Mouse (Mus musculus) fibroblast of lung, adult 2 months (primary cell): Measurements from ENCODE around the gene Arhgef2.
"Not testable (repeated sequence)": the region's sequence is repeated elsewhere in the genome, so short reads cannot be mapped to it uniquely, and the experiment has no call there.

Experiments
- DNase-seq: peaks from one replicate; pipeline ENCODE4 v3.0.0-alpha.2; 2011; ENCODE audit warnings: low read depth

Gene Arhgef2

GRCm38 (mm10) chr3:88591044-88591443 lies 14.7 kb upstream of the Arhgef2 start:
- no peak for DNase-seq

GRCm38 (mm10) chr3:88591950-88592731 lies 13.6 kb upstream of the Arhgef2 start:
- DNase-seq, result no peak

- no peak for DNase-seq
Measured at GRCm38 (mm10) chr3:88592942-88593576, 12.7 kb upstream of the Arhgef2 start.

- no peak for DNase-seq
Measured at GRCm38 (mm10) chr3:88593893-88594580, 11.7 kb upstream of the Arhgef2 start.

GRCm38 (mm10) chr3:88596547-88596946 lies 9.2 kb upstream of the Arhgef2 start:
- not testable (repeated sequence) for DNase-seq

- DNase-seq, result no peak
Measured at GRCm38 (mm10) chr3:88602466-88602865, 3.3 kb upstream of the Arhgef2 start.

GRCm38 (mm10) chr3:88603714-88604161 lies 2.0 kb upstream of the Arhgef2 start:
- no peak for DNase-seq

- DNase-seq, result no peak
Measured at GRCm38 (mm10) chr3:88604863-88605262, 903 bp upstream of the Arhgef2 start.

- no peak for DNase-seq
Measured at GRCm38 (mm10) chr3:88607065-88607757, 1.4 kb downstream of the Arhgef2 start.

GRCm38 (mm10) chr3:88607758-88608138 lies 2.0 kb downstream of the Arhgef2 start:
- no peak for DNase-seq

GRCm38 (mm10) chr3:88609066-88609465 lies 3.3 kb downstream of the Arhgef2 start:
- no peak for DNase-seq

- no peak for DNase-seq
Measured at GRCm38 (mm10) chr3:88614418-88614817, 8.7 kb downstream of the Arhgef2 start.

- no peak for DNase-seq
Measured at GRCm38 (mm10) chr3:88615117-88615516, 9.4 kb downstream of the Arhgef2 start.

- DNase-seq, result peak; percentile 85
Measured at GRCm38 (mm10) chr3:88615902-88616391, 10.2 kb downstream of the Arhgef2 start.

GRCm38 (mm10) chr3:88616951-88617500 lies 11.3 kb downstream of the Arhgef2 start:
- DNase-seq, result no peak

GRCm38 (mm10) chr3:88618074-88618871 lies 12.5 kb downstream of the Arhgef2 start:
- no peak for DNase-seq

- DNase-seq, result no peak
Measured at GRCm38 (mm10) chr3:88619113-88620097, 13.6 kb downstream of the Arhgef2 start.

GRCm38 (mm10) chr3:88620146-88620991 lies 14.6 kb downstream of the Arhgef2 start:
- DNase-seq, result no peak
